ENCODE assay signal across 9 mouse cellular contexts in genomic region chr4:98702201-98702894, GRCm38 (mm10). TPM values are rescaled to one million over a fixed set of nuclear protein-coding genes. Genes with fewer than 3 reads are reported as not detected.
DNase-seq lines count a peak whose midpoint lies in the region; ATAC-seq lines count a peak whose summit lies in the region.
"Had no signal": no experiment of that assay in that cellular context is flagged by ENCODE, and none has a peak within 500 bp of the region (broad histone marks: within the 10 kb centered on the region; RNA-seq: fewer than 3 reads in every experiment).

No protein-coding gene starts in this region.

- ATAC-seq in activated CD4-positive, CD25-positive, alpha-beta regulatory T cell, adult 4 months = peak; percentile 43
- ATAC-seq in hindbrain, embryonic 15.5 days (ENCODE audit: low FRiP score, low read depth) = peak; percentile 71; the same call in 1 of the 2 replicates
- ATAC-seq in megakaryocyte, adult 5-6 weeks (ENCODE audit: poor library complexity, severe bottlenecking) = 0 out of 2 replicates have a peak, but pooled peaks have one; percentile 43
- ATAC-seq in monocyte, adult 5-6 weeks (replicated peaks; ENCODE audit: insufficient number of reproducible peaks, low FRiP score, low TSS enrichment, poor library complexity, severe bottlenecking) = no peak

- peak; percentile 77 for DNase-seq in cerebellum, adult 9-11 months
- peak; percentile 21 to 69 for DNase-seq in frontal cortex, postnatal 10 days (ENCODE audit: low spot score in 2 of 2)
- peak; percentile 56 to 90 for DNase-seq in layer of hippocampus, postnatal 25 days (ENCODE audit: extremely low spot score in 1 of 2, low spot score in 1 of 2)
- peak; percentile 49 to 51 for DNase-seq in right cerebral cortex, postnatal 36 days (ENCODE audit: low spot score in 2 of 2)

- no peak overlapping the region for H3K9ac ChIP-seq in hindbrain, embryonic 15.5 days

- peaks cover 7% of the 10 kb centered on the region; the same call in 1 of the 2 replicates for H3K4me1 ChIP-seq in hindbrain, embryonic 15.5 days (replicated peaks)
- H3K4me1 ChIP-seq: megakaryocyte, embryonic 14.5 days had no signal

- no peaks in the 10 kb centered on the region for H3K9me3 ChIP-seq in hindbrain, embryonic 15.5 days

- WGBS in hindbrain, embryonic 15.5 days = 27% methylated on average over 12 of the region's 12 CpGs

- H3K4me2 ChIP-seq in hindbrain, embryonic 15.5 days = peak overlapping the region; percentile 26; the same call in 1 of the 2 replicates

- 0 out of 2 replicates have a peak overlapping the region, but pooled peaks have one; percentile 47 for H3K27ac ChIP-seq in hindbrain, embryonic 15.5 days (replicated peaks)

- no peaks in the 10 kb centered on the region for H3K36me3 ChIP-seq in hindbrain, embryonic 15.5 days

- H3K27me3 ChIP-seq in hindbrain, embryonic 15.5 days = no peaks in the 10 kb centered on the region
- H3K27me3 ChIP-seq: megakaryocyte, embryonic 14.5 days had no signal

- no peak overlapping the region for H3K4me3 ChIP-seq in hindbrain, embryonic 15.5 days
- H3K4me3 ChIP-seq: megakaryocyte, embryonic 14.5 days had no signal

RNA-seq across cellular contexts. Expression of gene L1td1, which starts 24.2 kb away (rescaled TPM):
- polyA plus RNA-seq in activated CD4-positive, CD25-positive, alpha-beta regulatory T cell, adult 4 months (2017; shearing (Covaris generic)) = not detected
- 0.08 TPM in 1 of 2 replicates, not detected in the other for polyA plus RNA-seq in hindbrain, embryonic 15.5 days (2015; fragmentation: Nextera tagmentation; extraction: Ambion mirVana)
- not detected for total RNA-seq in layer of hippocampus, postnatal 25 days (2021)
- not detected in 2 replicates for total RNA-seq in megakaryocyte, adult 5-6 weeks (2015)
- not detected in 2 replicates for total RNA-seq in megakaryocyte, adult 5-6 weeks (2017)
- total RNA-seq in monocyte, adult 5-6 weeks (2017) = not detected in 3 replicates
